Mouse (Mus musculus): ENCODE results near the gene Foxp1. TPM values are rescaled to one million over a fixed set of nuclear protein-coding genes. Genes with fewer than 3 reads are reported as not detected.
A peak's percentile ranks its signal among the peaks of the same experiment; 100 is the strongest.

Gene Foxp1
- polyA plus RNA-seq, 1 experiment from 2014 or later = 121 TPM

DNA sequence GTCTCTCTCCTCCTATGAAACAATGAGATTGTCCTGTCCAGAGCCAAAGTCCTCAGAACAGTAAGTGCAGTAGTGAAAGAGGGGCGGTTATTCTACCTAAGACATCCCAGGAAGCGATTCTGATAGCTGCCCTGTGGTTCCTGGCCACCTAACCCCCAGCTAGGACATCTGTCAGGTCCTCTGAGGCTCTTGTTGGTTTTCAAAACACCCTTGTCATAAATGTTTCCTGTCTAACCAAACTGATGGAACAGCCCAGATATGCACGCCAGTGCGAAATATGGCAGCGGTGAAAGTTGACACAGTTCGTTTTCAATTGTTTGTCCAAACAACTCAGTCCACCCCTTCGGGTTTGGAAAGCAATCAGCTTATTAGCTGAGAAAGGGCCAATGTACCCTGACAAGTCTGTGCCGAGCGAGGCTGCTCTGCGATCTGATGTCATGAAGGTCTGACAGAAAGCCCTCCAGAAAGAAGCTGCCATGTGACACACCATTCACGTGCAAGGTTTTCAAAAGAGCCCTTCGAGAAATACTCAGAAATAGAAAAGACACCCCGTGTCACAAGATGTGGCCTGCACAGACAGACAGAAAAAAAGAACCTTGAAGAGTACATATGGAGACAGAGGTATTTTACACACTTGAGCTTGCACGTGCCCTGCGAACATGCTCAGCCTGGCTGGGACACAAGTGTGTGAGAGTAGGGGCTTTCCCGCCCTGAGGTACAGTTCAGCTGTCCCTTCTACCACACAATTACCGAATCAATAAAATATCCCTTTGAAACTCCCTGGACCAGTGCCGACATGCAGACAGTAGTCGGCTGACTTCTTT is 147.9 kb downstream of the Foxp1 start:
- H3K9me3 ChIP-seq (ENCODE audit: low read length) = no peaks in the 10 kb centered on the region
- peak; percentile 37 for ATAC-seq
- WGBS = 23% methylated on average over 19 of the region's 19 CpGs
- H3K36me3 ChIP-seq (ENCODE audit: insufficient read depth, low read length) = no peaks in the 10 kb centered on the region
- peaks cover 30% of the 10 kb centered on the region for H3K4me1 ChIP-seq (ENCODE audit: insufficient read depth, low read depth, low read length)
- H3K9ac ChIP-seq (replicated peaks; ENCODE audit: low read depth) = no peak overlapping the region
- H3K4me3 ChIP-seq (ENCODE audit: low read depth, low read length) = no peak overlapping the region
- TF ChIP-seq EP300 (IDR thresholded peaks at IDR 0.05) (peak; percentile 58; the same call in 1 of the 2 replicates), CTCF (IDR thresholded peaks at IDR 0.05) (no peak)
- H3K27ac ChIP-seq (ENCODE audit: low read length) = no peak overlapping the region; the same call in 1 of the 2 replicates
- H3K27me3 ChIP-seq (replicated peaks; ENCODE audit: insufficient read depth, low read length) = no peaks in the 10 kb centered on the region
- H3K4me2 ChIP-seq (replicated peaks; ENCODE audit: low read depth, low read length) = peak overlapping the region; percentile 5; the same call in 1 of the 2 replicates
- peak; percentile 45 for DNase-seq (ENCODE audit: low spot score)

DNA sequence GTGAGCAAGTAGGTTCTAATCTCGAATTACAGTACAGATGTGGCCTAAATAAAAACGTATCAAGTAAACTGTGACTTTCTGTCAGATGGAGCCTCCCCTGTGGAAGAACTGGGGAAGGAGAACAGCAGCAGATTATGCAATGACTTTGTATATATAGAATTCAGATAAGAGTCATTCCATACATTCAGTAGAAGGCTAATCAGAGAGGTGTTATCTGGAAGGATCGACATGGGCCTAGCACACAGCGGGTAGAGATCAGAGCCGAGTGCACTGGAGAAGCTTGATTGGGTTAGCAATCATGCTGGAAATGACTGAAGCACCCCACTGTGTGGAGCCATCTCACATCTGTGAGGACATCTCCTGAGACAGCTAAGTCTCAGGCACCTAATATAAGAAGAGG is 150.1 kb downstream of the Foxp1 start:
- WGBS = 54% methylated on average over 5 of the region's 5 CpGs

DNA sequence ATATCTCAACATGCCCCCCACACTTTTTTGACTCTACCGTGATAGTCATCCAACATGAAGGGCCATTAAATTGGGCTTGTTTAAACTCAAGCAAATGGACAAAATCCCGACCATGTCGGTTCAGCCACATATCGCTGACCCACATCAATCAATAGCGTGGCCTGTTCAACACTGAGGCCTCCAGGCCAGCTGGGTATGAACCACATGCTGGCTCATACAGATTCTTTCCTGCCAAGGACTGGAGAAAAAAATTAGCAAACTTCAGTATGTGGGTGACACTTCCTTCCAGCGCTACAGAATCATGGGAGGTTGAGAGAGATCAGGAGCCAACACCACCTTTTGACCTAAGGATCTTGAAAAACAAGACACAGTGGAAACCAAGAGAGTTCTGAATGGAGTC is 150.5 kb downstream of the Foxp1 start:
- no peak overlapping the region for H3K4me3 ChIP-seq (ENCODE audit: low read depth, low read length)
- TF ChIP-seq CTCF (IDR thresholded peaks at IDR 0.05) (no peak), EP300 (IDR thresholded peaks at IDR 0.05) (no peak)
- DNase-seq (ENCODE audit: low spot score) (peak; percentile 39), ATAC-seq (peak; percentile 30; the same call in 1 of the 2 replicates)
- no peaks in the 10 kb centered on the region for H3K36me3 ChIP-seq (ENCODE audit: insufficient read depth, low read length)
- H3K27ac ChIP-seq (ENCODE audit: low read length) = no peak overlapping the region
- 34% methylated on average over 6 of the region's 6 CpGs for WGBS
- no peak overlapping the region for H3K4me2 ChIP-seq (replicated peaks; ENCODE audit: low read depth, low read length)
- H3K9ac ChIP-seq (replicated peaks; ENCODE audit: low read depth) = no peak overlapping the region
- no peaks in the 10 kb centered on the region for H3K27me3 ChIP-seq (replicated peaks; ENCODE audit: insufficient read depth, low read length)
- H3K4me1 ChIP-seq (ENCODE audit: insufficient read depth, low read depth, low read length) = peaks cover 24% of the 10 kb centered on the region
- no peaks in the 10 kb centered on the region for H3K9me3 ChIP-seq (ENCODE audit: low read length)

More for the DNA sequence above, 150.1 kb downstream of the Foxp1 start:
- Histone ChIP-seq H3K4me2 (replicated peaks; ENCODE audit: low read depth, low read length) (no peak overlapping the region), H3K36me3 (ENCODE audit: insufficient read depth, low read length) (no peaks in the 10 kb centered on the region), H3K9me3 (ENCODE audit: low read length) (no peaks in the 10 kb centered on the region), H3K4me1 (ENCODE audit: insufficient read depth, low read depth, low read length) (peaks cover 24% of the 10 kb centered on the region), H3K9ac (replicated peaks; ENCODE audit: low read depth) (no peak overlapping the region), H3K4me3 (ENCODE audit: low read depth, low read length) (no peak overlapping the region), H3K27ac (ENCODE audit: low read length) (no peak overlapping the region), H3K27me3 (replicated peaks; ENCODE audit: insufficient read depth, low read length) (no peaks in the 10 kb centered on the region)
- DNase-seq (ENCODE audit: low spot score) = no peak
- no peak for TF ChIP-seq EP300 (IDR thresholded peaks at IDR 0.05)
- no peak for TF ChIP-seq CTCF (IDR thresholded peaks at IDR 0.05)
- ATAC-seq = no peak

DNA sequence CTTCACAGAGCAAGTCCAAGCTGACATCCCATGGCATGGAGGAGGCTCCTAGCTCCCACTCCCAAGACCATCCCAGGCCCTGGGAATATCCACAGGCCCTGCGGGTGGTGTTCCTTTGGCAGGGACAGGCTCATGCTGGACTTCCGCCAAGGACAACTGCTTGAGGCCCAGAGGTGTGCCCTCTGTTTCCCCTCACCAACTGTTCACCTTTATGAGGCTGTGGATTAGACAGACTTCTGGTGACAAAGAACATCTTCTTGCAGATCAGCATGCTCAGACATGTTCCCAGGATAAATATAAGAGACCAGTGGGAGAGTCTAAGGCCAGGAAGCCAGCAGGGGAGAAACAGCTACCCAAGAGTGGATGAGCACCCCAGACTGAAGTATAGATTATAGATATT is 152.6 kb downstream of the Foxp1 start:
- ATAC-seq = no peak
- H3K36me3 ChIP-seq (ENCODE audit: insufficient read depth, low read length) = no peaks in the 10 kb centered on the region
- peaks cover 14% of the 10 kb centered on the region; the same call in 1 of the 2 replicates for H3K4me1 ChIP-seq (ENCODE audit: insufficient read depth, low read depth, low read length)
- DNase-seq (ENCODE audit: low spot score) = no peak
- no peak overlapping the region for H3K27ac ChIP-seq (ENCODE audit: low read length)
- no peak overlapping the region for H3K4me2 ChIP-seq (replicated peaks; ENCODE audit: low read depth, low read length)
- no peaks in the 10 kb centered on the region for H3K27me3 ChIP-seq (replicated peaks; ENCODE audit: insufficient read depth, low read length)
- WGBS = 65% methylated on average over 2 of the region's 2 CpGs
- H3K9ac ChIP-seq (replicated peaks; ENCODE audit: low read depth) = no peak overlapping the region
- TF ChIP-seq CTCF (IDR thresholded peaks at IDR 0.05) = no peak
- no peak for TF ChIP-seq EP300 (IDR thresholded peaks at IDR 0.05)
- H3K4me3 ChIP-seq (ENCODE audit: low read depth, low read length) = no peak overlapping the region
- H3K9me3 ChIP-seq (ENCODE audit: low read length) = no peaks in the 10 kb centered on the region

DNA sequence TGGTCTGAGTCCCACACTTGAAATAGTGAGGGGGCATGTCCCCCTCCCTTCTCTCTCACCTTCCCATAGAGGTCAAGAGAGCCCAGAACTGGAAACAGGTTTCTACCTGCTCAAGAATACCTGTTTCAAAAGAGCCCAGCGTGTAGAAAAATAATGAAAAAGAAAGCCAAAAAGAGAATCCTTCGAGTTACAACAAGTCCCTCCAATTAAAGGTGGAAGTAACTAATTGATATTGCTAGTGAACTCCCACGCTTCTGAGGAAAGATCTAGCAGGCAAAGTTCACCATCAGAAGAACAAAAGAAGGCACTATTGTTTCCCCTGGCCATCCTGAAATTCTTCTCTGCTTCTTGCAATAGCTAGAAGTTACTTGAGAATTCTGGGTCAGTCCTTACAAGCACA is 153.4 kb downstream of the Foxp1 start:
- DNase-seq (ENCODE audit: low spot score) (no peak), ATAC-seq (0 out of 2 replicates have a peak, but pooled peaks have one; percentile 32)
- H3K4me1 ChIP-seq (ENCODE audit: insufficient read depth, low read depth, low read length) = peaks cover 9% of the 10 kb centered on the region; the same call in 1 of the 2 replicates
- H3K27ac ChIP-seq (ENCODE audit: low read length) = no peak overlapping the region
- H3K9me3 ChIP-seq (ENCODE audit: low read length) = no peaks in the 10 kb centered on the region
- no peak overlapping the region for H3K4me3 ChIP-seq (ENCODE audit: low read depth, low read length)
- H3K27me3 ChIP-seq (replicated peaks; ENCODE audit: insufficient read depth, low read length) = no peaks in the 10 kb centered on the region
- H3K9ac ChIP-seq (replicated peaks; ENCODE audit: low read depth) = no peak overlapping the region
- 58% methylated on average over 3 of the region's 3 CpGs for WGBS
- no peak for TF ChIP-seq EP300 (IDR thresholded peaks at IDR 0.05)
- no peak for TF ChIP-seq CTCF (IDR thresholded peaks at IDR 0.05)
- no peak overlapping the region for H3K4me2 ChIP-seq (replicated peaks; ENCODE audit: low read depth, low read length)
- no peaks in the 10 kb centered on the region for H3K36me3 ChIP-seq (ENCODE audit: insufficient read depth, low read length)

DNA sequence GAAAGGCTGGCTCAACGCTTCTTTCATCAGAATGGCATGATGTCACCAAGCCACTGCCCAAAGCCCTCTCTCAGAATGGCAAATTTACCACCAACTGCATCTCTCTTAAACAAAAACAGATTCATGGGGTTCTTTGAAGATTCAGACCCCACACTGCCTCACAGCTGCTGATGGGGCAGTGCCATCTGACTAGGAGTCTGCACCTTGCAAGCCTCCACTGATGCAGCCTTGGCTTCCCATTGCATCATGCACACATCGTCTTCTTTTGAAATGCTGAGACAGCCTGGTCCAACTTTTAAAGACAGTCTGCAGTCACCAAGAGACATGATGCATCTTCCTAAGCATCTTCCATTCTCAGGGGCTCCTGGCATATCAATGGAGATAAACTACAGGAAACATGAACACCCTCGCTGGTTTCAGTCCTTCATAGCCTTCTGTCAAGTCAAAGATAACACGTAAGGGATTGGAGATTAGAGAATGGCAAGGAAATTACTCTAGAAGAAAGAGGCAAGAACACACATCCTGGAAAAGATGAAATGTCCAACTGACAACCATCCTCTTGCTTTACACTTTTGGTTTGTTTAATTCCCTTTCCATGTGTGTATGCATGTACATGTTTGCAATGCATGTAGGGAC is 154.3 kb downstream of the Foxp1 start:
- Histone ChIP-seq H3K9ac (replicated peaks; ENCODE audit: low read depth) (no peak overlapping the region), H3K4me3 (ENCODE audit: low read depth, low read length) (no peak overlapping the region), H3K27me3 (replicated peaks; ENCODE audit: insufficient read depth, low read length) (no peaks in the 10 kb centered on the region), H3K4me1 (ENCODE audit: insufficient read depth, low read depth, low read length) (peaks cover 6% of the 10 kb centered on the region; the same call in 1 of the 2 replicates), H3K9me3 (ENCODE audit: low read length) (no peaks in the 10 kb centered on the region), H3K27ac (ENCODE audit: low read length) (no peak overlapping the region), H3K4me2 (replicated peaks; ENCODE audit: low read depth, low read length) (no peak overlapping the region), H3K36me3 (ENCODE audit: insufficient read depth, low read length) (no peaks in the 10 kb centered on the region)
- no peak for ATAC-seq
- TF ChIP-seq CTCF (IDR thresholded peaks at IDR 0.05) (no peak), EP300 (IDR thresholded peaks at IDR 0.05) (no peak)
- DNase-seq (ENCODE audit: low spot score) = no peak
- 63% methylated on average over 4 of the region's 4 CpGs for WGBS
